Mouse (Mus musculus) CH12.LX (cell line): ENCODE measurements around the gene Tfr2. TPM values are rescaled to one million over a fixed set of nuclear protein-coding genes. Genes with fewer than 3 reads are reported as not detected.

Experiments
- DNase-seq: peaks from one replicate; pipeline ENCODE4 v3.0.0-alpha.2; 2013; ENCODE audit errors: extremely low read depth
- H3K27ac ChIP-seq: 2 replicates; pipeline ENCODE4 v1.5.1; 2012; ENCODE audit warnings: low read depth, mild to moderate bottlenecking, control low read depth, moderate library complexity; ENCODE audit not compliant: insufficient read depth
- H3K27me3 ChIP-seq: replicated peaks from 2 replicates; pipeline ENCODE3; 2012; ENCODE audit warnings: inconsistent platforms
- H3K36me3 ChIP-seq, 2 experiments: replicated peaks in 1 of 2; 2 replicates each; pipeline versions ENCODE3 to v1.6.1; 2012; ENCODE audit warnings: inconsistent platforms in 1 of 2, low read length in 1 of 2, mild to moderate bottlenecking in 1 of 2, mixed read lengths in 1 of 2, moderate library complexity in 1 of 2; ENCODE audit not compliant: control insufficient read depth in 1 of 2, insufficient read depth in 1 of 2
- H3K4me1 ChIP-seq, 2 experiments: 2 replicates each; pipeline ENCODE4 v1.6.1; 2012; ENCODE audit warnings: inconsistent platforms in 1 of 2, moderate library complexity in 1 of 2; ENCODE audit not compliant: insufficient read depth in 2 of 2, control insufficient read depth in 1 of 2
- H3K4me2 ChIP-seq: 2 replicates; pipeline ENCODE4 v1.6.1; 2012; ENCODE audit warnings: low read depth, mild to moderate bottlenecking, control low read depth; ENCODE audit not compliant: poor library complexity, insufficient read depth, severe bottlenecking
- H3K4me3 ChIP-seq, 3 experiments: fragments of 150-350 bp in 1 of 3; sonication (generic) in 1 of 3; replicated peaks in 1 of 3; 2 replicates each; pipeline versions ENCODE3 to v1.5.1; 2011 to 2012; ENCODE audit warnings: low read depth in 2 of 3, low read length in 2 of 3, mild to moderate bottlenecking in 2 of 3, moderate library complexity in 2 of 3, control low read depth in 1 of 3, improper control_type of control experiment in 1 of 3, inconsistent platforms in 1 of 3, mixed read lengths in 1 of 3; ENCODE audit not compliant: poor library complexity in 1 of 3
- H3K79me2 ChIP-seq: replicated peaks from 2 replicates; pipeline ENCODE4 v1.6.1; 2012; ENCODE audit warnings: mild to moderate bottlenecking, moderate library complexity; ENCODE audit not compliant: control insufficient read depth, poor library complexity, insufficient read depth, severe bottlenecking; ENCODE audit errors: extremely low read depth
- H3K9ac ChIP-seq: 2 replicates; pipeline ENCODE4 v1.6.1; 2012; ENCODE audit warnings: low read depth, mild to moderate bottlenecking, control low read depth, moderate library complexity; ENCODE audit not compliant: insufficient read depth
- H3K9me3 ChIP-seq: replicated peaks from 2 replicates; pipeline ENCODE3; 2012; ENCODE audit warnings: low read length, inconsistent platforms, mixed read lengths
- BHLHE40 ChIP-seq: IDR thresholded peaks from 2 replicates; pipeline ENCODE4 v1.6.1; 2011; ENCODE audit warnings: mild to moderate bottlenecking, low read depth, low read length, improper control_type of control experiment
- CHD1 ChIP-seq: IDR thresholded peaks from 2 replicates; pipeline ENCODE4 v1.6.1; 2012; ENCODE audit warnings: low read depth, low read length, improper control_type of control experiment, inconsistent platforms
- CTCF ChIP-seq, 2 experiments: IDR thresholded peaks in 1 of 2; conservative IDR thresholded peaks in 1 of 2; 2 replicates each; pipeline ENCODE4 v1.5.1; 2011 to 2012; ENCODE audit warnings: low read depth in 2 of 2, low read length in 2 of 2, improper control_type of control experiment in 1 of 2, inconsistent platforms in 1 of 2, mild to moderate bottlenecking in 1 of 2, moderate library complexity in 1 of 2
- E2F4 ChIP-seq: IDR thresholded peaks from 2 replicates; pipeline ENCODE4 v1.6.1; 2011; ENCODE audit warnings: low read depth, low read length, improper control_type of control experiment; ENCODE audit not compliant: insufficient replicate concordance
- EP300 ChIP-seq: IDR thresholded peaks from 2 replicates; pipeline ENCODE4 v1.6.1; 2011; ENCODE audit warnings: low read length, improper control_type of control experiment
- ETS1 ChIP-seq: conservative IDR thresholded peaks from 2 replicates; pipeline ENCODE4 v1.6.1; 2012; ENCODE audit warnings: low read depth, mild to moderate bottlenecking, inconsistent platforms, low read length, improper control_type of control experiment, moderate library complexity
- HCFC1 ChIP-seq: IDR thresholded peaks from 2 replicates; pipeline ENCODE4 v1.6.1; 2012; ENCODE audit warnings: low read depth, mild to moderate bottlenecking, inconsistent platforms, low read length, improper control_type of control experiment
- JUN ChIP-seq: IDR thresholded peaks from 2 replicates; pipeline ENCODE4 v1.6.1; 2011; ENCODE audit warnings: low read depth, mild to moderate bottlenecking, low read length, improper control_type of control experiment, moderate library complexity; ENCODE audit not compliant: insufficient read depth
- JUND ChIP-seq: conservative IDR thresholded peaks from 2 replicates; pipeline ENCODE4 v1.6.1; 2011; ENCODE audit warnings: low read depth, low read length, improper control_type of control experiment
- MAX ChIP-seq: IDR thresholded peaks from 2 replicates; pipeline ENCODE4 v1.6.1; 2011; ENCODE audit warnings: low read length, improper control_type of control experiment
- MAZ ChIP-seq: IDR thresholded peaks from 2 replicates; pipeline ENCODE4 v1.6.1; 2012; ENCODE audit warnings: low read depth, mild to moderate bottlenecking, inconsistent platforms, low read length, improper control_type of control experiment, moderate library complexity
- MEF2A ChIP-seq: IDR thresholded peaks from 2 replicates; pipeline ENCODE4 v1.6.1; 2014; ENCODE audit warnings: low read depth, mild to moderate bottlenecking, inconsistent platforms, low read length, improper control_type of control experiment, borderline replicate concordance
- MXI1 ChIP-seq: IDR thresholded peaks from 2 replicates; pipeline ENCODE4 v1.6.1; 2011; ENCODE audit warnings: mild to moderate bottlenecking, low read depth, low read length, improper control_type of control experiment
- NELFE ChIP-seq: IDR thresholded peaks from 2 replicates; pipeline ENCODE4 v1.6.1; 2011; ENCODE audit warnings: low read depth, low read length, improper control_type of control experiment
- NRF1 ChIP-seq: IDR thresholded peaks from 2 replicates; pipeline ENCODE4 v1.6.1; 2014; ENCODE audit warnings: low read depth, mild to moderate bottlenecking, inconsistent platforms, low read length, improper control_type of control experiment, moderate library complexity
- RCOR1 ChIP-seq: conservative IDR thresholded peaks from 2 replicates; pipeline ENCODE4 v1.6.1; 2012; ENCODE audit warnings: low read depth, mild to moderate bottlenecking, inconsistent platforms, low read length, improper control_type of control experiment
- TBP ChIP-seq: conservative IDR thresholded peaks from 2 replicates; pipeline ENCODE4 v1.6.1; 2011; ENCODE audit warnings: low read depth, low read length, improper control_type of control experiment
- TCF12 ChIP-seq: IDR thresholded peaks from 2 replicates; pipeline ENCODE4 v1.6.1; 2014; ENCODE audit warnings: low read depth, mild to moderate bottlenecking, inconsistent platforms, low read length, improper control_type of control experiment
- USF1 ChIP-seq: IDR thresholded peaks from 2 replicates; pipeline ENCODE4 v1.6.1; 2014; ENCODE audit warnings: low read depth, mild to moderate bottlenecking, inconsistent platforms, low read length, improper control_type of control experiment
- ZC3H11A ChIP-seq: IDR thresholded peaks from 2 replicates; pipeline ENCODE4 v1.6.1; 2012; ENCODE audit warnings: low read depth, mild to moderate bottlenecking, inconsistent platforms, low read length, improper control_type of control experiment
- ZKSCAN1 ChIP-seq: IDR thresholded peaks from 2 replicates; pipeline ENCODE4 v1.6.1; 2012; ENCODE audit warnings: low read depth, inconsistent platforms, low read length, improper control_type of control experiment, borderline replicate concordance
- ZMIZ1 ChIP-seq: IDR thresholded peaks from 2 replicates; pipeline ENCODE4 v1.6.1; 2012; ENCODE audit warnings: low read depth, mild to moderate bottlenecking, inconsistent platforms, low read length, improper control_type of control experiment
- ZNF384 ChIP-seq: IDR thresholded peaks from 2 replicates; pipeline ENCODE4 v1.6.1; 2012; ENCODE audit warnings: low read depth, low read length, improper control_type of control experiment, inconsistent platforms
- dilution Hi-C: fragments of 300-500 bp; cut with MboI; formaldehyde crosslinking; loops from 2 replicates; pipeline ENCODE4 v1.14.3; 2020; ENCODE audit warnings: low sequenced_read_pairs; ENCODE audit not compliant: extremely low pct_unique_long_range_greater_than_20kb, extremely low pct_ligation_motif_present
- in situ Hi-C: fragments of 300-500 bp; cut with MboI; formaldehyde crosslinking; loops from 3 replicates; pipeline ENCODE4 v1.14.3; 2019; ENCODE audit warnings: low sequenced_read_pairs, low pct_ligation_motif_present, low pct_unique_long_range_greater_than_20kb, mixed read lengths
- polyA plus RNA-seq: library from polyadenylated mRNA; unstranded; fragments of >175 nt; gene quantifications from 2 replicates; pipeline ENCODE4 v1.2.1, GENCODE M21; 2012; ENCODE audit warnings: low read depth; ENCODE audit not compliant: insufficient read length
- total RNA-seq, 2 experiments: library from RNA; depleted of rRNA; stranded (reverse); fragments of 300-350 nt in 1 of 2; fragments of >200 nt in 1 of 2; gene quantifications; 2 replicates each; pipeline ENCODE4 v1.2.3; 2012 to 2014

Gene Tfr2
- total and polyA plus RNA-seq, 3 experiments: 0.67 to 2.2 (median 2.2) TPM

- peaks cover 10% of the 10 kb centered on the region for H3K27me3 ChIP-seq
Observed at GRCm38 (mm10) chr5:137570181-137570580, 541 bp downstream of the Tfr2 start.

GRCm38 (mm10) chr5:137570691-137571586, 1.3 kb downstream of the Tfr2 start:
- H3K9me3 ChIP-seq: no peaks in the 10 kb centered on the region
- H3K79me2 ChIP-seq: no peaks in the 10 kb centered on the region
- in situ Hi-C loops (no loop called here), dilution Hi-C loops (no loop called here)
- no peak for DNase-seq
- peaks cover 2 to 26% of the 10 kb centered on the region in 2 experiments for H3K4me1 ChIP-seq
- no peak overlapping the region for H3K27ac ChIP-seq
- no peak for TF ChIP-seq ZKSCAN1
- TF ChIP-seq ZNF384: no peak
- no peak for TF ChIP-seq MXI1
- TF ChIP-seq MEF2A: no peak
- TF ChIP-seq USF1: no peak
- no peak for TF ChIP-seq TBP
- no peak for TF ChIP-seq MAX
- no peak for TF ChIP-seq RCOR1
- TF ChIP-seq JUN: no peak
- TF ChIP-seq MAZ: no peak
- no peak for TF ChIP-seq HCFC1
- TF ChIP-seq EP300: no peak
- no peak for TF ChIP-seq TCF12
- TF ChIP-seq E2F4: no peak
- no peak for TF ChIP-seq ETS1
- TF ChIP-seq BHLHE40: no peak
- TF ChIP-seq CHD1: no peak
- no peak overlapping the region for H3K4me3 ChIP-seq
- peaks cover 10% of the 10 kb centered on the region for H3K27me3 ChIP-seq
- H3K4me2 ChIP-seq: no peak overlapping the region
- no peak overlapping the region for H3K9ac ChIP-seq
- H3K36me3 ChIP-seq: no peaks in the 10 kb centered on the region

More at GRCm38 (mm10) chr5:137570181-137570580, 541 bp downstream of the Tfr2 start:
- TF ChIP-seq ZC3H11A (no peak), ZMIZ1 (no peak), JUND (no peak), BHLHE40 (no peak), NELFE (no peak), MAZ (no peak), E2F4 (no peak), NRF1 (no peak), USF1 (no peak), HCFC1 (no peak), CTCF (conservative IDR thresholded peaks at IDR 0.05 in 1 of 2, IDR thresholded peaks at IDR 0.05 in 1 of 2; ENCODE audit: low read depth in 2 of 2, low read length in 2 of 2) (no peak)
- TF ChIP-seq, all 38 proteins: peak for 0
- Histone ChIP-seq H3K4me2 (peak overlapping the region; percentile 70; the same call in 1 of the 2 replicates), H3K9ac (no peak overlapping the region), H3K9me3 (no peaks in the 10 kb centered on the region), H3K27ac (no peak overlapping the region), H3K4me1 (peaks cover 2 to 26% of the 10 kb centered on the region in 2 experiments), H3K79me2 (no peaks in the 10 kb centered on the region), H3K4me3 (no peak overlapping the region), H3K36me3 (no peaks in the 10 kb centered on the region)
- in situ Hi-C loops (no loop called here), dilution Hi-C loops (no loop called here)
- no peak for DNase-seq
